Mouse (Mus musculus) neural tube, embryonic 11.5 days (tissue): ENCODE data around the gene Man2a1. TPM values are rescaled to one million over a fixed set of nuclear protein-coding genes. Genes with fewer than 3 reads are reported as not detected.

Experiments used
- ATAC-seq: fragments of 200-750 bp; cut with Nextera tagmentation; 2 replicates; pipeline ENCODE4 v1.8.0; 2017; ENCODE audit warnings: moderate number of reproducible peaks, mild to moderate bottlenecking, moderate TSS enrichment, moderate library complexity; ENCODE audit not compliant: insufficient read depth, low FRiP score, low TSS enrichment
- DNase-seq: peaks from one replicate; pipeline ENCODE4 v3.0.0-alpha.2; 2015; ENCODE audit warnings: low spot score
- H3K27ac ChIP-seq: fragments of 300-500 bp; sonication (generic); 2 replicates; pipeline ENCODE4 v1.5.1; 2014; ENCODE audit warnings: low read depth, mild to moderate bottlenecking, low read length
- H3K27me3 ChIP-seq: fragments of 300-500 bp; sonication (generic); 2 replicates; pipeline ENCODE4 v1.6.1; 2014; ENCODE audit warnings: mild to moderate bottlenecking, low read length, mixed read lengths; ENCODE audit not compliant: control insufficient read depth, insufficient read depth
- H3K36me3 ChIP-seq: fragments of 300-500 bp; sonication (generic); 2 replicates; pipeline ENCODE4 v1.6.1; 2014; ENCODE audit warnings: mild to moderate bottlenecking, low read length, moderate library complexity, mixed read lengths; ENCODE audit not compliant: control insufficient read depth, insufficient read depth
- H3K4me1 ChIP-seq: fragments of 300-500 bp; sonication (generic); 2 replicates; pipeline ENCODE4 v1.6.1; 2014; ENCODE audit warnings: low read length, mixed read lengths; ENCODE audit not compliant: control insufficient read depth, insufficient read depth
- H3K4me2 ChIP-seq: fragments of 300-500 bp; sonication (generic); 2 replicates; pipeline ENCODE4 v1.6.1; 2014; ENCODE audit warnings: low read depth, mild to moderate bottlenecking, moderate library complexity
- H3K4me3 ChIP-seq: fragments of 300-500 bp; sonication (generic); 2 replicates; pipeline ENCODE4 v1.5.1; 2014; ENCODE audit warnings: low read depth, low read length
- H3K9ac ChIP-seq: fragments of 300-500 bp; sonication (generic); 2 replicates; pipeline ENCODE4 v1.6.1; 2014; ENCODE audit warnings: mild to moderate bottlenecking, low read length
- H3K9me3 ChIP-seq: fragments of 300-500 bp; sonication (generic); 2 replicates; pipeline ENCODE4 v1.6.1; 2016; ENCODE audit warnings: low read length; ENCODE audit not compliant: control insufficient read depth
- WGBS: fragments of 180-500 bp; shearing (Covaris S2); extraction: QIAGEN DNeasy Blood & Tissue Kit; methylation state at CpG from one replicate; pipeline ENCODE4 v1.1.7; 2014; 5-methylcytosine and 5-hydroxymethylcytosine counted together
- polyA plus RNA-seq: library from polyadenylated mRNA; unstranded; fragments of >200 nt; fragmentation: Nextera tagmentation; extraction: Ambion mirVana; gene quantifications from 2 replicates; pipeline ENCODE4 v1.2.1, GENCODE M21; 2014

Gene Man2a1
- polyA plus RNA-seq, 1 experiment from 2014 or later = 4.7 TPM

DNA sequence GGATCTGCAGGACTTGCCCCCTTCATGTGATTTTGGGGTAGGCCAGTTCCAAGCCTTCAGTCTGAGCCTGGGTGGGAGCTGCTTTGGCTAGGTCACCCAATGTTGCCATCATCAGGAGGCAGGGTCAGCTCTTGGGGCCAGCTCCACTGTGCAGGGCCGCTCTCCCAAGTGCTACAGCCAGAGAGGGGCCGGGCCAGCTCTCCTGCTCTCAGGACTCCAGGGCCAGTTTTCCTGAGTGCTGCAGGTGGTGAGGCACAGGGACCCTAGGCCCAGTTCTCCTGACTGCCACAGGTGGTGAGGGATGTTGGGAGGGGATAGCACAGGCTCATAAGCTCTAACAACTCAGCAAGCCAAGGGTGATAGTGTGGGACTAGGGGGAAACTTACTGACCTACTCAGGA, 53.1 kb downstream of the Man2a1 start:
- no peak for ATAC-seq
- H3K9ac ChIP-seq = no peak overlapping the region
- no peak for DNase-seq
- H3K4me1 ChIP-seq = no peaks in the 10 kb centered on the region
- H3K9me3 ChIP-seq = no peaks in the 10 kb centered on the region
- no peak overlapping the region for H3K4me3 ChIP-seq
- H3K36me3 ChIP-seq = no peaks in the 10 kb centered on the region
- H3K27ac ChIP-seq = no peak overlapping the region
- no peaks in the 10 kb centered on the region for H3K27me3 ChIP-seq
- H3K4me2 ChIP-seq = no peak overlapping the region
- 100% methylated on average over 2 of the region's 2 CpGs for WGBS

GRCm38 (mm10) chr17:64659682-64660081, 59.1 kb downstream of the Man2a1 start:
- ATAC-seq = no peak
- H3K9me3 ChIP-seq = no peaks in the 10 kb centered on the region
- no peaks in the 10 kb centered on the region for H3K27me3 ChIP-seq
- H3K36me3 ChIP-seq = no peaks in the 10 kb centered on the region
- H3K27ac ChIP-seq = no peak overlapping the region
- no peak overlapping the region for H3K4me3 ChIP-seq
- DNase-seq = no peak
- whole genome bisulfite sequencing = 94% methylated on average over 4 of the region's 4 CpGs
- no peak overlapping the region for H3K4me2 ChIP-seq
- no peak overlapping the region for H3K9ac ChIP-seq
- no peaks in the 10 kb centered on the region for H3K4me1 ChIP-seq

DNA sequence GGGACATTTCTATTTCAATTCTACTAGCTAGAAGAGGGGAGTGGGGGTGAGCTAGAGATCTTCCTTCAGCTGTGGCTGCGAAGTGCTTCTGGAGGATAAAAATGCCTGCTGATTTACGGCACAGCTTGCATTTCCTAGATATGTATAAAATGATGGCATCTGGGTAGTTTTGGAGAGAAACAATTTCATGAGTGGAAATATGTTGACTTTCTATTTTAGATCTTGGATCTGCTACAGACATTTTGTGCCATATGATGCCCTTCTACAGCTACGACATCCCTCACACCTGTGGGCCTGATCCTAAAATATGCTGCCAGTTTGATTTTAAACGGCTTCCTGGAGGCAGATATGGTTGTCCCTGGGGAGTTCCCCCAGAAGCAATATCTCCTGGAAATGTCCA, 66.0 kb downstream of the Man2a1 start:
- no peaks in the 10 kb centered on the region for H3K4me1 ChIP-seq
- no peak for DNase-seq
- H3K4me3 ChIP-seq = no peak overlapping the region
- no peak overlapping the region for H3K9ac ChIP-seq
- H3K27me3 ChIP-seq = no peaks in the 10 kb centered on the region
- H3K9me3 ChIP-seq = no peaks in the 10 kb centered on the region
- no peak overlapping the region for H3K4me2 ChIP-seq
- ATAC-seq = no peak
- H3K36me3 ChIP-seq = no peaks in the 10 kb centered on the region; the same call in 1 of the 2 replicates
- WGBS = 90% methylated on average over 4 of the region's 4 CpGs
- no peak overlapping the region for H3K27ac ChIP-seq

- H3K4me3 ChIP-seq = no peak overlapping the region
- no peaks in the 10 kb centered on the region for H3K4me1 ChIP-seq
- ATAC-seq = no peak
- H3K27me3 ChIP-seq = no peaks in the 10 kb centered on the region
- no peaks in the 10 kb centered on the region; the same call in 1 of the 2 replicates for H3K36me3 ChIP-seq
- H3K9me3 ChIP-seq = no peaks in the 10 kb centered on the region
- H3K4me2 ChIP-seq = no peak overlapping the region
- WGBS = 75% methylated on average over 5 of the region's 5 CpGs
- no peak for DNase-seq
- H3K27ac ChIP-seq = no peak overlapping the region
- no peak overlapping the region for H3K9ac ChIP-seq
These were observed 68.0 kb downstream of the Man2a1 start for GRCm38 (mm10) chr17:64668504-64668903.

- Histone ChIP-seq H3K4me2 (no peak overlapping the region), H3K27ac (no peak overlapping the region), H3K36me3 (no peaks in the 10 kb centered on the region), H3K9me3 (no peaks in the 10 kb centered on the region), H3K4me3 (no peak overlapping the region), H3K27me3 (no peaks in the 10 kb centered on the region), H3K4me1 (no peaks in the 10 kb centered on the region), H3K9ac (no peak overlapping the region)
- 97% methylated on average over 1 of the region's 1 CpGs for WGBS
- no peak for ATAC-seq
- no peak for DNase-seq
These were observed 73.9 kb downstream of the Man2a1 start for GRCm38 (mm10) chr17:64674401-64674800.

GRCm38 (mm10) chr17:64674980-64675379, 74.4 kb downstream of the Man2a1 start:
- H3K4me1 ChIP-seq = no peaks in the 10 kb centered on the region
- no peak overlapping the region for H3K27ac ChIP-seq
- no peaks in the 10 kb centered on the region for H3K36me3 ChIP-seq
- H3K4me2 ChIP-seq = no peak overlapping the region
- H3K4me3 ChIP-seq = no peak overlapping the region
- no peak for DNase-seq
- no peaks in the 10 kb centered on the region for H3K9me3 ChIP-seq
- no peaks in the 10 kb centered on the region for H3K27me3 ChIP-seq
- 93% methylated on average over 6 of the region's 6 CpGs for WGBS
- no peak for ATAC-seq
- H3K9ac ChIP-seq = no peak overlapping the region

DNA sequence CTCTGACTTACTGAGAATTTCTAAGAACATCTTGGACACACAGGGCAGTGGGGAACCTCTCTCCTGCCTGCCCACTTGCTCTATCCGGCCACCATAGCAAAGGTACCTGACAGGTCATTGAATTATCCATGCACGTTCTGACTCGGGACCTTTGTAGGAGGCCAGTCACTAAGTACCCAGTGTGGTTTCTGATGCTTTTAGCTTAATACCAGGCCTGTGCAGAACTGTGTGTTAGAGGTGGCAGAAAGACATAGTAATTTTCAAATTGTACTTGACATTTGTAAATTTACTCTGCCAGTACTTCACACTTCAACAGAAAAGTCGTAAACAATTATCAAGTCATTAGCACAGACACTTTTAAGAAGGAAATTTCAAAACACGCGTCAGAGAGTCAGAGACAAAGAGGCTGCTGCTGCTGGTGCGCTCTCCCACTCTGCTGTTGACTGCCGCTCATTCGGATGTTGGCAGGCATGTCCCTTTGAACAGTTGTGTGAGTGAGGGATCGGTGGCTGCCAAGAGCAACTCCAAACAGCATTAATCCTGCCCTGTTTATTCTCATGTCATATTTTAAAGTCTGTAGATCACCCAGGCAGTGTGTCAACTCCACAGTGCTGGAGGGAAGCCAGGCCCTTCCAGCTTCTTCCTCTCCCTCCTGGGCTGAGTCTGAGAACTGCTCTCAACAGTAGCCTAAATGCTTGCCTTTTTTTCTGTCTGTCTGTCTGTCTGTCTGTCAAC, 76.4 kb downstream of the Man2a1 start:
- Histone ChIP-seq H3K27ac (no peak overlapping the region), H3K9ac (no peak overlapping the region), H3K4me1 (no peaks in the 10 kb centered on the region), H3K4me3 (no peak overlapping the region), H3K36me3 (no peaks in the 10 kb centered on the region), H3K9me3 (no peaks in the 10 kb centered on the region), H3K27me3 (no peaks in the 10 kb centered on the region), H3K4me2 (no peak overlapping the region)
- WGBS = 77% methylated on average over 10 of the region's 10 CpGs
- no peak for DNase-seq
- no peak for ATAC-seq

DNA sequence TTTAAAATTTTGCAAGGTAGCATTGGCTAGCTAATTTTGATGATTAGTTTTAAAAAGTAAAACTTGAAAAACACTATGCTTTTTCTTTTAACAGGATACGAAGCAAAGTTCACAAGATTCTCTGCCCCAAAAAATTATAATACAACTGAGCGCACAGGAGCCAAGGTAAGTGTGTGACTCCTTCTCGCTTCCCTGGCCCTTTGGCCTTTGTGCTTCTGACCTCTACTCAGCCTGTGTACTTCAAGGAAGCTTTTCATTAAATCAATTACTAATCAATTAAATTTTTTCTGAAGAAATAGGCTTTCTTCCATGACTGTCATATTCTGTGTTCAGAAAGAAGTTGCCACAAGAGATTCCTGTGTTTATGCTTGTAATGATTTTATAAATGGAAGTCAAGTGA, 80.9 kb downstream of the Man2a1 start:
- H3K4me1 ChIP-seq = no peaks in the 10 kb centered on the region
- H3K9me3 ChIP-seq = no peaks in the 10 kb centered on the region
- H3K36me3 ChIP-seq = no peaks in the 10 kb centered on the region
- no peak overlapping the region for H3K9ac ChIP-seq
- ATAC-seq (no peak), DNase-seq (no peak)
- H3K27me3 ChIP-seq = no peaks in the 10 kb centered on the region
- H3K27ac ChIP-seq = no peak overlapping the region
- H3K4me2 ChIP-seq = no peak overlapping the region
- WGBS = 93% methylated on average over 3 of the region's 3 CpGs
- no peak overlapping the region for H3K4me3 ChIP-seq

GRCm38 (mm10) chr17:64681927-64682326, 81.4 kb downstream of the Man2a1 start:
- DNase-seq = no peak
- WGBS = 80% methylated on average over 2 of the region's 2 CpGs

More at GRCm38 (mm10) chr17:64681927-64682326, 81.4 kb downstream of the Man2a1 start:
- H3K9me3 ChIP-seq = no peaks in the 10 kb centered on the region
- no peak overlapping the region for H3K4me2 ChIP-seq
- no peak overlapping the region for H3K27ac ChIP-seq
- no peak for ATAC-seq
- H3K4me3 ChIP-seq = no peak overlapping the region
- H3K4me1 ChIP-seq = no peaks in the 10 kb centered on the region
- H3K9ac ChIP-seq = no peak overlapping the region
- H3K27me3 ChIP-seq = no peaks in the 10 kb centered on the region
- no peaks in the 10 kb centered on the region for H3K36me3 ChIP-seq
